Mouse (Mus musculus): Measurements from ENCODE around the gene Lpp.

Lpp gene

GRCm38 (mm10) chr16:24471029-24471428 is 77.7 kb downstream of the Lpp start:
- DNase-seq (ENCODE audit: low spot score) = no peak

DNA sequence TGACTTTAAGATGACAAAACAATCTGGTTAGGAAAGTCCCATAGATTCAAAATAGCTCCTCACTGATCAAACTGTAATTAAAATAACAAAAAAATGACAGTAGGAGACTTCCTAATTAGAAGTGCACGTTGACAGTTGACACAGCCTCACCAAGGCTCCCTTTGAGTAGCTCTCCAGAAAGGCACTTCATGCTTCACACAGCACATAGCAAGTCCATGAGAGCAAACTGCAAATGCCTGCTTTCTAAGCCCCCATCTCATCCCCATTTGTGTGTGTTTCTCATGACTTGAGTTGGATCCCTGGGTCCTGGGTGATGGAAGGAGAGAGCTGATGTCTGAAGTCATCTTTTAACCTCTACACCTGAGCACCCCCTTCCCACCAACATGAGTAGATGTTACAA is 78.5 kb downstream of the Lpp start:
- no peak for DNase-seq (ENCODE audit: low spot score)

GRCm38 (mm10) chr16:24473966-24474365 is 80.7 kb downstream of the Lpp start:
- DNase-seq (ENCODE audit: low spot score) = no peak

DNA sequence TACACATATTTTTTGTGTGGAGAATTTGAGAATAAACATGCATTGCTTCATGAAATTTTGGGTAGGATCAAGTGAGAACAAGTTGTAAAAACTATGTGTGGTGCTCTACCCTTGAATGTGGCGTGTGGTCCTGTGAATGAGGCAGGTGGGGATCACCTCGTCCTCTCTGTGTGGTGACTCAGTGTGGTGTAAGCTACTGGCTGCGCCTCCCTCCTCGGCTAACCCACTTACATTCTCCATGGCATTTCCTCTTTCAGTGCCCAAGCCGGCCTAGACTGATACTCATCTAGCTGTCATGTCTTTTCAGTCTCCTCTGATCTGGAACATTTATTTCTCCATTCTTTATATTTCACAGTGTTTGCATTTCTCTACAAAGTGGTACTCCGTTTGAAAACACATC is 81.5 kb downstream of the Lpp start:
- DNase-seq (ENCODE audit: low spot score) = no peak

- DNase-seq (ENCODE audit: low spot score) = no peak
Observed at GRCm38 (mm10) chr16:24475305-24475947, 82.1 kb downstream of the Lpp start.

DNA sequence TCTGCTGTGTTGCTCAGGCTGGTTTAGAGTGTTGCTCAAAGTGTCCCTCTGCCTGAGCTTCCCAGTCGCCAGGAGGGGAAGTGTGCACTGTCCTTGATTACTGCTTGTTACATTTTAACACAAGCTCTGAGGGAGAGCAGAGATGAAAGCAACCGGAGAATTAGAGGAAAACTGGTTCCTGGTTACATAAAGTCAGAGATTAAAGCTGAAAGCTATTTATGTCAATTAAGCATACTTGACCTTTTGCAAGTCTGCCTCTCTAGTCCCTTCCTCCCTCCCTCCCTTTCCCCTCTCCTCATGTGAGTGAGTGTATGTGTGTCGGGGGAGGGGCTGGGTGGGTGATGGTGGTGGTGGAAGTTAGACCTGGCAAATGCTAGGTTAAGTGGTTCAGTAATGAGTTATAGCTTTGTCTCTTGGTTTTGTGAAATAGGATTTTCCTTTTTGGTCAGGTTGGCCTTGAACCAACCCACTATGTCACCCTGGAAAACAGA is 83.6 kb downstream of the Lpp start:
- no peak for DNase-seq (ENCODE audit: low spot score)

GRCm38 (mm10) chr16:24478006-24478405 is 84.7 kb downstream of the Lpp start:
- no peak for DNase-seq (ENCODE audit: low spot score)

DNA sequence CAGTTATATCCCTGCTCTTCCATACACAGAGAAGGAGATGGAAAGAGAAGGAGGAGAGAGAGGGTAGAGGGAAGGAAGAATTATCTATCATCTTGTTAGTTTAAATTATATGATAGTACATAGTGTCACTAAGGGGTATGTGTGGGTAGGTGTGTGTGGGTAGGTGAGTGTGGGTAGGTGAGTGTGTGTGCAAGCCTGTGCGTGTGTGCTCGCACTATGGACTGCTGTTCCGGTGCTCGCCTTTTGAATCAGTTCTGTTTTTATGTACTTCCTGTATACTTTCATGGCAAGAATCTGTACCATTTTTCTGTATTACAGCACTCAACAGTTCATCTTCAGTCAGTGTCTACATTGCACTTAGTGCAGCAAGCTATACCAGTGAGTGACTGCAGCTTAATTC is 85.5 kb downstream of the Lpp start:
- no peak for DNase-seq (ENCODE audit: low spot score)

GRCm38 (mm10) chr16:24482648-24483047 is 89.3 kb downstream of the Lpp start:
- DNase-seq (ENCODE audit: low spot score) = no peak

- DNase-seq (ENCODE audit: low spot score) = peak; percentile 15
Observed at GRCm38 (mm10) chr16:24483527-24484101, 90.3 kb downstream of the Lpp start.

GRCm38 (mm10) chr16:24487782-24488241 is 94.5 kb downstream of the Lpp start:
- peak; percentile 18 for DNase-seq (ENCODE audit: low spot score)

- no peak for DNase-seq (ENCODE audit: low spot score)
Observed at GRCm38 (mm10) chr16:24489516-24490285, 96.4 kb downstream of the Lpp start.

DNA sequence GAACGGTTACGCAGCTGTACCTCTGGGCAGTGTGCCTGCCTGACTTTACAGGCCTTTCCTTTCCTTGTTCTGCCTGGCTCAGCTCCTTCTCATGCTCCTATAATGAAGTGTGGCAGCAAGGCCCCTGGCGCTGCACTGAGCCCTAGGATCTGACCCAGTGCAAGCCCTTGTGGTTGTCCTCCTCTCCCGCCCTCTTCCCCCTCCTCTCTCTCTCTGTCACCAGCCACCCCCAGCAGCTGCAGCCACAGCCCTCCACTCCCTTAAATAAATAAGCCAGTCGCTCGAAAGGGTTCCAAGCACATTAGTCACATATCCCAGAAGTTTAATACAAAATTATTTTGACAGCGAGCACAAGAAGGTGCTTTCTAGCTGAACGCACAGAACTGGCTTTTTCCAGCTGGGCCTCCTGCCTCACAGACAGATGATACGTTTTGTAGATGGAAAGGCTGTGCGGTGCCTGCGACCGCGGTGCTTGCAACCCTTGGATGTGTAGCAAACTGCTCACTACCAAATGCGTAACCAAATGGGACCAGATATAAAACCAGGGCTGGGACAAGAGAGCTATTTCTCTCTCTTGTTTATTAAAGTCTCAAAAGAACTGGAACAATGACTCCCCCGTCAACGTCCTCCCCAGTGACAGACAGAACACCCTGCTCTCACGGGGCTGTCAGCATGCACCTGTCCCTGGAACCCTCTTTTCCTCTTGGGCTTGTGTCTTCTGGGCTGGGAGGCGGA is 97.6 kb downstream of the Lpp start:
- DNase-seq (ENCODE audit: low spot score) = no peak

GRCm38 (mm10) chr16:24491486-24491758 is 98.1 kb downstream of the Lpp start:
- no peak for DNase-seq (ENCODE audit: low spot score)

DNA sequence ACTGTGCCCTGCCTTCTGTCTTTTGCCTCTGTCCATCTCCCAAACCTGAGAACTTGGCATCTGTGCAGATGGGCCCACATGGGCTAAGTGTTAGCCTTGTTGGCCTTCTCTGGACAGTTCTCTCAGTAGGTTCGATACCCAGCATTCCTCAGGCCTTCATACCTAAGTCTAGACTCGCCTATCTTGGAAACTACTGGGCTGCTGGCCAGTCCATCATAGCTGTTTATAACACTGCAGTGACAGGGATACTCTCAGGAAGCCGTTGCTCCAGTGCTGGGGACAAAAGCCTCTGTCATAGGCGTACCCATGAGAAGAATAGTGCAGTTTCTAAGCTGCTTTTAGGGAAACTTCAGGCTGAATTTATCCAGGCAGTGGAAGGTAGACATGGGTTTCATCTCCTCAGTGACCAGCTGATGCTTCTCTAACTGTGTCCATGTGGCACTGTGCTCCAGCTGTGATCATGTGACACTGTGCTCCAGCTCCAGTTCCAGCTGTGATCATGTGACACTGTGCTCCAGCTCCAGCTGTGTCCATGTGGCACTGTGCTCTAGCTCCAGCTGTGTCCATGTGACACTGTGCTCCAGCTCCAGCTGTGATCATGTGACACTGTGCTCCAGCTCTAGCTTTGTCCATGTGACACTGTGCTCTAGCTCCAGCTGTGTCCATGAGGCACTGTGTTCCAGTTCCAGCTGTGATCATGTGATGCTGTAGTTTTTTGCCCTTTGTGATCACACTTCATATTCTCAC is 99.1 kb downstream of the Lpp start:
- no peak for DNase-seq (ENCODE audit: low spot score)

DNA sequence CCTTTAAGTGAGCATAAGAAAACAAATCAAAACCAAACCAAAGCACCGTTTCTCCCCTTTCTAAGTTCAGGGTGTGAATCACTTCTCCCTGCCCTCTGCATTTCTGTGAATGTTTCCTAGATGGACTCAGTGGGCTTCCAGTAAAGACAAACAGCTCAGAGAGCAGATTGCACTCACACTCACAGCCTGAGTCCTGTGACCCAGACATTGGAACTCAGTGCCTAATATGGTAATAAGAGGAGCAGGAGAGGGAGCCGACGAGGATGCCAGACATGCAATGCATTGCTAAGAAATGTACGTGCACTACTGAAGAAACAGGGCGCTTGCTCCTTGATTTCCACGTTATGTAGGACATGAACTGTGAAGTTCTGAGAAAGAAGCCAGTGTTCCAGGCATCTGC is 101.2 kb downstream of the Lpp start:
- DNase-seq (ENCODE audit: low spot score) = no peak

DNA sequence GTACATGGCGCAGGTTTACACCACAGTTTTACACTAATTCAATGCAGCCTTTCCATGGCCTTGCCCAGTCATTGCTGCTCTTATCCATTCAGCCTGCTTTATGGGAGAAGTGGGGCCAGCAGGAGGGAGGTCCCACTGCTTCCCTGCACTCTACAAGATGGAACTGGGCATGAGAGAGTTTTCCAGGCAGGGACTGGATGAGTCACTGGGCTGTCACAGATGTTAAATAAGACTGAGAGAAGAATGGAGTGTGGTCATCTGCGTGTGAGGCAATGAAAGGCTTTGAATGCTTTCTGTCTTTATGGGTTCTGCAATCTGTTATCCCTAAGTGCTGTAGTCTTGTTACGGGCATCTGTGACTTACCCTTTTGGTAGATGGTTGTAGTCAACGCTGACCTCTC is 102.2 kb downstream of the Lpp start:
- DNase-seq (ENCODE audit: low spot score) = no peak

DNA sequence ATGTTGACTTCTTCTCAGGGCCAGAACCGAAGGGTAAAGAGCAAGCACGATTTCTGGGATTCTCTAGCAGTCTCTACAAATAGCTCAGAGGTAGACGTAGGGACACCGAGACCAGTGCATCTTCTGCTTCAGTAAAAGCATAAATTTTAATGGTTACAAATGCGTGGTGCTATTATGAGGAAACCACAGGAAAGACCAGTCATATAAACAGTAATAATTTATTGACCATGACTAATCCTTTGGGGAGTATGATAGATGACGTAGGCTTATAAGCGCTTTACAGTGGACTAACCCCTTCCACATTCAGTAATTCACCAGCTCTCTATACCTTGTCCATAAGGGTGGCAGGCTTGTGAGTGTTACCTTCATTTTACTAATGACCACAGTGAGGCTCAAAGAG is 103.3 kb downstream of the Lpp start:
- DNase-seq (ENCODE audit: low spot score) = no peak

DNA sequence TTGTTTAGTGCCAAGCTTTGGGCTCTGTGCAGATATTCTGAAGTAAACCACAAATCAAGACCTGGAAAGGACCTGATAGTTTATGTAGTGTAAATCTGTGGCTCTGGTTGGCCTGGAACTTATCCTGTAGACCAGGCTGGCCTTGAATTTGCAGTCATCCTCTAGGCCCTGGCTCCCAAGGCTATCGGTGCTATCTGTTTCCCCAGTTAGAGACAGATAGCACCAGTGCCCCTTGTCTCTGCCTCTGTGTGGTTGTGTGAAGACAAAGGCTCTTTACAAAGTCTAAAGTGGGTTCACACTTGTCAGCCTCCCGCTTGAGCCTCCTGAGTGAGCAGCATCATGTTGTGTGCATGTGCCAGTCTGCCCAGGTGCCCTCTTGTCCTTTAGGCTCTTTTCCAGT is 104.1 kb downstream of the Lpp start:
- no peak for DNase-seq (ENCODE audit: low spot score)

GRCm38 (mm10) chr16:24498103-24498659 is 104.9 kb downstream of the Lpp start:
- no peak for DNase-seq (ENCODE audit: low spot score)

GRCm38 (mm10) chr16:24501197-24501596 is 107.9 kb downstream of the Lpp start:
- DNase-seq (ENCODE audit: low spot score) = no peak
